Mouse (Mus musculus) limb, embryonic 12.5 days (tissue): ENCODE results near the gene Zdhhc4. TPM values are rescaled to one million over a fixed set of nuclear protein-coding genes. Genes with fewer than 3 reads are reported as not detected.
A peak's percentile ranks its signal among the peaks of the same experiment; 100 is the strongest.

Experiments
- ATAC-seq: fragments of 200-750 bp; cut with Nextera tagmentation; 2 replicates; pipeline ENCODE4 v1.8.0; 2017; ENCODE audit warnings: low read depth, moderate TSS enrichment; ENCODE audit not compliant: insufficient number of reproducible peaks, insufficient read depth, low FRiP score, low TSS enrichment
- H3K27ac ChIP-seq: fragments of 300-500 bp; sonication (generic); 2 replicates; pipeline ENCODE4 v1.5.1; 2016; ENCODE audit warnings: mild to moderate bottlenecking, moderate library complexity
- H3K27me3 ChIP-seq: fragments of 300-500 bp; sonication (generic); 2 replicates; pipeline ENCODE4 v1.6.1; 2016; ENCODE audit warnings: mild to moderate bottlenecking, moderate library complexity
- H3K36me3 ChIP-seq: fragments of 300-500 bp; sonication (generic); 2 replicates; pipeline ENCODE4 v1.6.1; 2016; ENCODE audit warnings: mild to moderate bottlenecking, moderate library complexity
- H3K4me1 ChIP-seq: fragments of 300-500 bp; sonication (generic); replicated peaks from 2 replicates; pipeline ENCODE4 v1.6.1; 2016
- H3K4me2 ChIP-seq: fragments of 300-500 bp; sonication (generic); 2 replicates; pipeline ENCODE4 v1.6.1; 2016; ENCODE audit warnings: mild to moderate bottlenecking, moderate library complexity
- H3K4me3 ChIP-seq: fragments of 300-500 bp; sonication (generic); replicated peaks from 2 replicates; pipeline ENCODE4 v1.5.1; 2016; ENCODE audit warnings: mild to moderate bottlenecking
- H3K9ac ChIP-seq: fragments of 300-500 bp; sonication (generic); replicated peaks from 2 replicates; pipeline ENCODE4 v1.6.1; 2016; ENCODE audit warnings: mild to moderate bottlenecking, moderate library complexity
- H3K9me3 ChIP-seq: fragments of 300-500 bp; sonication (generic); 2 replicates; pipeline ENCODE4 v1.6.1; 2016; ENCODE audit warnings: mild to moderate bottlenecking, moderate library complexity
- WGBS: fragments of 180-500 bp; shearing (Covaris S2); methylation state at CpG from one replicate; pipeline ENCODE4 v1.1.7; 2016; 5-methylcytosine and 5-hydroxymethylcytosine counted together
- polyA plus RNA-seq: library from polyadenylated mRNA; unstranded; fragments of >200 nt; fragmentation: Nextera tagmentation; extraction: Ambion mirVana; gene quantifications from 2 replicates; pipeline ENCODE4 v1.2.1, GENCODE M21; 2016

Gene Zdhhc4
- polyA plus RNA-seq, 1 experiment from 2014 or later: 77.1 TPM

DNA sequence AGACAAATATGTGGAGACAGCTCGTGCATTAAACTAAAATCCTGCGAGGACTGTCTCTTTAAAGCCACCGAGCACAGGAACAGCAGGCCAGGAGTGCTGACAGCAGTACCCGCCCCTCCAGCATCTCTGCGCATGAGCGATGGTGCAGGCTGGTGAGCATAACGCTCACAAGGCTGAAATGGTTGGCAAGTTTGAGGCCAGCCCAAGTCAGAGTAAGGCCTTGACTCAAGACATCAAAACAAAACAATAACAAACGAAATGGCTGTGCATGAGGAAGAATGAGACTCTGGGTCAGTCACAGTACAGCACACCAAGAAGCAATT, 11.8 kb downstream of the Zdhhc4 start:
- Histone ChIP-seq H3K9me3 (no peaks in the 10 kb centered on the region), H3K27ac (no peak overlapping the region), H3K27me3 (no peaks in the 10 kb centered on the region), H3K4me3 (no peak overlapping the region), H3K9ac (no peak overlapping the region), H3K36me3 (peaks cover 78% of the 10 kb centered on the region), H3K4me2 (no peak overlapping the region), H3K4me1 (peaks cover 15% of the 10 kb centered on the region)
- no peak for ATAC-seq
- 89% methylated on average over 8 of the region's 8 CpGs for WGBS

DNA sequence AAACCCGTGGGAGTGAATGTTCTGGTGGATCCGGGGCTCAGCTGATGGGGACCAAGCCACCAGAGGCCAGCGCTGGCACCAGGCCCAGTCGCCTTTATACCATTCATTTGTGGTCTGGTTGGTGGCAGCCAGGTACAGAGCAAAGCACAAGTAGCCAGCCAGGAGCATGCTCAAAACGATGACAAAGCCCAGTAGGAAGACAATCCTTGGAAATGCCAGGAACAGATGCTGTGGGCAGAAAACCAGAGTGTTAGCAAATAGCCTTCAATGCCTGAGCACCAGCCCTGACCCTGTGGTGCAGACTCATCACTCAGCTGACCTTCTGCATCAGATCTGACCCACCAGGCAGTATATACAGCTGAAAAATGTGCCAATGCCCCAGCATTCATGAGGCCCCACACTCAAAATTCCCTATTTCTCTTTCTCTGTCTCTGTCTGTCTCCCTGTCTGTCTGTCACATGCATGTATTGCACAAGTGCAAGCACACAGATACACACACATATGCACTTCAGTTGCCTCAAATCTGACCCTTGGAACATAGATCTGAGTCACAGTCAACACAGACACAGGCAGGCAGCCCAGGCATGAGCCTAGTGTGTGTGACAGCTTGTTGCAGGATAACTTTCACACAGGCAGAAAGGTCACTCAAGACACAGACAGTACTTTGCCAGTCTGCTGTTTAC, 12.3 kb downstream of the Zdhhc4 start:
- Histone ChIP-seq H3K9me3 (no peaks in the 10 kb centered on the region), H3K4me1 (peaks cover 15% of the 10 kb centered on the region), H3K9ac (no peak overlapping the region), H3K27me3 (no peaks in the 10 kb centered on the region), H3K4me2 (no peak overlapping the region), H3K36me3 (peaks cover 78% of the 10 kb centered on the region), H3K4me3 (no peak overlapping the region), H3K27ac (no peak overlapping the region)
- 90% methylated on average over 5 of the region's 5 CpGs for WGBS
- no peak for ATAC-seq

DNA sequence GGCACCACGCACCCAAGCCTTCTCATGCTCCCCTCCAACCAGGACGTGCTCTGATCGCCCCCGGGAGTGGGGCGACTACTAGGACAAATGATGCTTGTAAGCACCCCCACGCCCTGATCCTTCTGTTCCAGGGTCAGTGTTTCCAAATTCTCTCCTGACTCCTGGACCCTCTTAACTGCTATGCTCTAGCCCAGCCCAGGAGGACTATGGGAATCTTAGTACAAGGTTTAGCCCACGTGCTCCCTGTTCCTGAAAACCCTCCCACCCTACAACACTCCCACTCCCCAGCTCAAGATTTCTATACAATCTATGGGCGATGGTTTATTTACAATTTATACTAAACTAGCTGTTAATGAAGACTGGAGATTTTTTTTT, 13.6 kb downstream of the Zdhhc4 start:
- peak overlapping the region; percentile 96; the same call in 1 of the 2 replicates for H3K9ac ChIP-seq
- H3K27ac ChIP-seq: peak overlapping the region; percentile 92
- peak overlapping the region; percentile 85 for H3K4me3 ChIP-seq
- peak overlapping the region; percentile 84 for H3K4me2 ChIP-seq
- peak; percentile 43; the same call in 1 of the 2 replicates for ATAC-seq
- peaks cover 79% of the 10 kb centered on the region for H3K36me3 ChIP-seq
- H3K27me3 ChIP-seq: no peaks in the 10 kb centered on the region
- peaks cover 15% of the 10 kb centered on the region for H3K4me1 ChIP-seq
- 15% methylated on average over 8 of the region's 8 CpGs for whole genome bisulfite sequencing
- H3K9me3 ChIP-seq: no peaks in the 10 kb centered on the region

DNA sequence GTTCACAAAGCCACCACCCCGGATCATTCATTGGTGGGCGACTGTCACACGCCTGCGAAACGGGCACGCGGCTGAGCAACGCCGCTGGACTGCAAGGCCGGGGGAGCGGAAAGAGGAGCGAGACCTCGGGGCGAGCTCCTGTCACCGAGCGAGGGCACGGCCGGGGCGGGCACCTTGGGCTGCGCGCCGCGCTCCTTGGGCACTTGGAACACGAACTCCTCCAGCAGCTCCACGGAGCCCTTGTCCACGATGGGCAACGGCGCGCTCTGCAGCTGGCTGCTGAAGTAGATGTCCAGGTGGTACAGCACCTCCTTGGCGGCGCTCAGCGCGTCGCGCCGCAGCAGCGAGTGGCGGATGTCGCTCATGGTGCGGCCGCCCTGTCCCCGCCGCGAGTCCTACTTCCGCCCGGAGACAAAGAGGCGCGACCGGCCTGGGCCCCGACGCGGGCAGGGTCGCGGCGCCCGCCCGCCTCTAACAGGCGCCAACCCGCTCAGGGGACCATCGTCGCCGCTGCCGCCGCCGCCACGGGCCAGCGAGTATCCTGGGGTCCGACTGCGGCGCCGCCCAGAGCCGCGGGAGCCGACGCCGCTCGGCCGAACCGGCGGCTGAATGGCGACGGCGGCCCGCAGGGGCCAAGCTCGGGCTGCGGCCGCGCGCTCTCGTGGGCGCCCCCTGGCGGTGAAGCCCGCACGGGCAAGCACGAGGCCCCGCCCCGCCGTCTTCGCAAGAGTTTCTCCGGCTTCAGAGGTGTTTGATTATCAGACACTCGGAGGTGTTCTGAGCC, 14.1 kb downstream of the Zdhhc4 start, which contains the start of gene E130309D02Rik:
Gene E130309D02Rik (minus strand): TSS at position 631 of the 784 bp plus-strand sequence.
- Histone ChIP-seq H3K4me1 (peaks cover 15% of the 10 kb centered on the region), H3K4me3 (peak within 1 kb of the TSS; percentile 85), H3K27ac (peak within 1 kb of the TSS; percentile 92), H3K9ac (peak within 1 kb of the TSS; percentile 96), H3K27me3 (no peaks in the 10 kb centered on the region), H3K9me3 (no peaks in the 10 kb centered on the region), H3K4me2 (peak within 1 kb of the TSS; percentile 84), H3K36me3 (peaks cover 79% of the 10 kb centered on the region)
- peak; percentile 67 for ATAC-seq
- under 1% methylated on average over 99 of the region's 101 CpGs for WGBS

DNA sequence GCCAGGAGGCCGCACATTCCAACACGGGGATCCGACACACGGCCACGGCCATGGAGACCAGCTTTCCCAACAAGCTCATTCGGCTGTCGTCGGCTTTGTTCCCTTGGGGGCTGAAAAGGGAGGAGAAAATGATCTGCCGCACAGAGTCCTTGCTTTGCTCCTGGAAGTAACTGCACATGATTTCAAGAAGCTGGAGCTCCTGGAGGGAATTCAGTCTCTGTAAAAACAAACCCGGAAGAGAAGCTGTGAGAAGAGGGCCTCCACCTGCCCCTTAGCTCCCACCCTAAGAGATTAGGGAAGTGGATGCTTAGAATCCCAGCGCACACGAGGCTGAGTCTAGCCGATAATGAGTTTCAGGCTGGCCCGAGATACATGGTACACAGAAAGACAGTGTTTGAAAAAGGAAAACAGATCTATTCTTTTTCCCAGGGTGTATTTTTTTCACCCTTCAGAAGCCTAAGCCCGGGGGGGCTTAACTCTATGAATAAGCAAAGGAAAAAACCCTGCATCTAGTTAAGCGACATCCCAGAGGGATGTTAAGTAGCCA, 14.8 kb downstream of the Zdhhc4 start:
- WGBS: 2% methylated on average over 16 of the region's 16 CpGs

DNA sequence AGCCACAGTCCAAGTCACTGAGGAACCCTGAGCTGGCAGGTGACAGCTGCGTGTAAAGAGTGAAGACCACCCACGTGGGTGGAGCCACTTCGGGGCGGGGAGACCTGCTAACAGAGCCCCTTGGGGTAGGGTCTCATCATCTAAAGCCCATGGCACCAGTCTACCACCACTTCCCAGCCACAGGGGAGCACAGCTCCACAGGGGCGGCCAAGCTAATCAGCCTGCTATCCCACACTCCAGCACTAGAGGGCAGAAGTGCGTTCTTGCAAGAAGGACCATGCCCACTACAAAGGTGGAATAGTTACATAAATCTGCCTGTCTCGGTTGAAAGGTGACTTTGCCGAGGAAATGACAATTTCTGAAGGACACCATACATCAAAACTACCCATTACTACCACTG, 17.2 kb downstream of the Zdhhc4 start:
- H3K27me3 ChIP-seq: no peaks in the 10 kb centered on the region
- no peak overlapping the region for H3K4me2 ChIP-seq
- WGBS: 67% methylated on average over 8 of the region's 8 CpGs
- H3K9me3 ChIP-seq: no peaks in the 10 kb centered on the region
- H3K4me3 ChIP-seq: no peak overlapping the region
- H3K36me3 ChIP-seq: peaks cover 79% of the 10 kb centered on the region
- H3K4me1 ChIP-seq: peaks cover 15% of the 10 kb centered on the region
- no peak for ATAC-seq
- H3K27ac ChIP-seq: no peak overlapping the region
- no peak overlapping the region for H3K9ac ChIP-seq

More for the DNA sequence above, 14.8 kb downstream of the Zdhhc4 start:
- peak overlapping the region; percentile 96 for H3K9ac ChIP-seq
- H3K9me3 ChIP-seq: no peaks in the 10 kb centered on the region
- H3K36me3 ChIP-seq: peaks cover 79% of the 10 kb centered on the region
- ATAC-seq: no peak
- H3K27ac ChIP-seq: peak overlapping the region; percentile 92
- peak overlapping the region; percentile 84 for H3K4me2 ChIP-seq
- peak overlapping the region; percentile 85 for H3K4me3 ChIP-seq
- peaks cover 15% of the 10 kb centered on the region for H3K4me1 ChIP-seq
- no peaks in the 10 kb centered on the region for H3K27me3 ChIP-seq

DNA sequence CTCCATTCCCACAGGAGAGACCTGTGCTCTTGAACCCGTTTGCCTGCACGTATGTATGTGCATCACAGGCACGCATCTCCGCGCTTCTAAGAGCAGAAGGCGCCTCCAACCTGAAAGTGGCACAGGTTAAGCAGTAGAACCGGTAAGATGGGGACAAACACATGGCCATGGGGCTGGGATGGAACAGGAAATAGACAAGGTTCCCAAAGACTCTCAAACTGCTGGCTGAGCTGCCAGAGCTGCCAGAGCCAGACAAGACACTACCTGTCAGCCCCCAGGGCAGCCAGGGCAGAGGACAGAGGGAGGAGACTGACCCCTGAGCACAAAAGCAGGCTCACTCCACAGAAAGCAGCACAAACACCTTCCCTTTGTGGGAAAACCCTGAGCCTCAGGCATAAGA, 19.1 kb downstream of the Zdhhc4 start:
- Histone ChIP-seq H3K36me3 (peaks cover 87% of the 10 kb centered on the region), H3K4me2 (no peak overlapping the region), H3K27ac (no peak overlapping the region), H3K27me3 (no peaks in the 10 kb centered on the region), H3K9ac (no peak overlapping the region), H3K4me1 (peaks cover 15% of the 10 kb centered on the region), H3K4me3 (no peak overlapping the region), H3K9me3 (no peaks in the 10 kb centered on the region)
- no peak for ATAC-seq
- WGBS: 94% methylated on average over 7 of the region's 7 CpGs

DNA sequence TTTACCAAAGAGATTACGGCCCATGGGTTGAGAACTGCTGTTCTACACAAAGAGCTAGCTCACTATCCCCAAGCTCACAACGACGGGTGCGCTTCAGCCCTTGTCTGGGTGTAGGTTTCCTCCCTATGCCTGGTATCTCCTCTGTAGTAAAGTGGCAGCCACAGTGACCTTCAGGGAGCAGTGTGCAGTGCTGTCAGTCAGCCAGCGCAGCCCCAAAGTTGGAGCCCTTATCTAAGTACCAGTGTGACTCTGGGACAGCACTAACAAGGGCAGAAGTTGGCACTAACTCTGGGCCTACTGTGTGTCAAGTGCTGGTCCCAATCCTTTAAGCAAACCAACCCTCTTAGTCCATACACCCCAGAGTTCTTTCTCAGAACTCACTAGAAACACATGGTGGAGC, 20.2 kb downstream of the Zdhhc4 start:
- 92% methylated on average over 5 of the region's 5 CpGs for WGBS
- H3K4me3 ChIP-seq: no peak overlapping the region
- H3K4me2 ChIP-seq: no peak overlapping the region
- H3K36me3 ChIP-seq: peaks cover 95% of the 10 kb centered on the region
- peaks cover 10% of the 10 kb centered on the region for H3K4me1 ChIP-seq
- H3K27me3 ChIP-seq: no peaks in the 10 kb centered on the region
- no peak overlapping the region for H3K9ac ChIP-seq
- no peak for ATAC-seq
- no peaks in the 10 kb centered on the region for H3K9me3 ChIP-seq
- no peak overlapping the region for H3K27ac ChIP-seq

DNA sequence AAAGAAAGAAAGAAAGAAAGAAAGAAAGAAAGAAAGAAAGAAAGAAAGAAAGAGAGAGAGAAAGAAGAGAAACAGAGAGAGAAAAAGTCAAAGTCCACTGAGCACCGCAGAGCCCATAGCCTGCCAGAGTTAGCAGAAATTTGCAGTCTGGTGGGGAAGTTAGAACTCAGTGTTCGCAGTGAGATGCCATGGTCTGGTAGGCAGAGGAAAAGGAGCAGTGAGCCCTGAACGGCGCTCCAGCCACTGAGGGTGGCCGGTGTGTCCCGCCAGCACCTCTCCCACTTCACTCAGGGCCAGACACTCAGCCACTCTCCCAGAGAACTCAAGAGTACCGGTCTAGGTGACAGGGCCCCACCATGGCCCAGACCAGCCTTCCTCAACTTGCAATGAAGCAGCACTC, 24.8 kb downstream of the Zdhhc4 start:
- Histone ChIP-seq H3K9me3 (no peaks in the 10 kb centered on the region), H3K36me3 (peaks cover 97% of the 10 kb centered on the region), H3K4me1 (no peaks in the 10 kb centered on the region), H3K4me2 (no peak overlapping the region), H3K27me3 (no peaks in the 10 kb centered on the region), H3K27ac (no peak overlapping the region), H3K4me3 (no peak overlapping the region), H3K9ac (no peak overlapping the region)
- ATAC-seq: no peak
- WGBS: 87% methylated on average over 7 of the region's 7 CpGs

DNA sequence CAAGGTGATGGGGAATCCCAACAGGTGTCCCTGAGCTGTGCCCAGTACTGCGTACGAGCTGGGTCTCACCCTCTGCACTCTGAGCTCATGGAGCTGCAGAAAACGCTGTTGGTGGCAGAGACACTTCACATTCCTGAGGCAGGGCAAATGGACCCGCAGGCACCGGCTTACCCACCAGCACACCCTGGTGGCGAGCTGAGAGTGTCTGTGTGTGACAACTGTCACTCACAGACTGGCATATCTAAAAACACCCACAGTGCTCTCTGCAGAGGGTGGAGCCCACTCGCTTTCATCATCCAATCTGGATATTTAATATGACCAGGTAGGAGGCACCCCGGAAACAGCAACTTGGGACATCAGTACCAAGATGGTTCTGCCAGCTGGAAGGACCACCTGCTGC, 27.8 kb downstream of the Zdhhc4 start:
- no peaks in the 10 kb centered on the region for H3K27me3 ChIP-seq
- H3K9me3 ChIP-seq: no peaks in the 10 kb centered on the region
- no peak overlapping the region for H3K9ac ChIP-seq
- WGBS: 81% methylated on average over 8 of the region's 8 CpGs
- H3K4me2 ChIP-seq: no peak overlapping the region
- H3K36me3 ChIP-seq: peaks cover 77% of the 10 kb centered on the region
- no peak overlapping the region for H3K4me3 ChIP-seq
- ATAC-seq: no peak
- H3K27ac ChIP-seq: no peak overlapping the region
- H3K4me1 ChIP-seq: no peaks in the 10 kb centered on the region

DNA sequence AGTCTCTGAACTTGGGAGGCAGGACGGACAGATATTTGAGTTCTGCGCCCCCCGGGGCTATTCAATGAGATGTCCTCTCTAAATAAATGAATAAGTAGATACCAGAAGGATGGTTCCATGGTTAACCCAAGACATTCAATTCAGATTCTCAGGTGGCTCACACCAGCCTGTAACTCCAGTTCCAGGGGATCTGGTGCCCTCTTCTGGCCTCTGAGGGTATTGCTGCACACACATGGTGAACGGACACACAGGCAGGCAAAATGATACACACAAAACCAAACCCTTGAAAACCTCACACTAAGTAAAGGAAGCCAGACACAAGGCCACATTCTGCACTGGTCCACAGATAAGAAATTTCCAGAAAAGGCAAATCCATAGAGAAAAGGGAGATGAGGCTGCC, 29.4 kb downstream of the Zdhhc4 start:
- Histone ChIP-seq H3K27me3 (peaks cover 5% of the 10 kb centered on the region), H3K4me1 (no peaks in the 10 kb centered on the region), H3K36me3 (peaks cover 61% of the 10 kb centered on the region), H3K4me2 (no peak overlapping the region), H3K9ac (no peak overlapping the region), H3K4me3 (no peak overlapping the region), H3K9me3 (0 out of 2 replicates have a peak, but pooled peaks cover 5% of the 10 kb centered on the region), H3K27ac (no peak overlapping the region)
- WGBS: 90% methylated on average over 4 of the region's 4 CpGs
- ATAC-seq: no peak
